In genomic region chr4:141735206-141735560, GRCm38 (mm10) we compare ENCODE assay signal across 8 mouse cellular contexts. TPM values are rescaled to one million over a fixed set of nuclear protein-coding genes. Genes with fewer than 3 reads are reported as not detected.
A peak's percentile ranks its signal among the peaks of the same experiment; 100 is the strongest.
DNase-seq lines count a peak whose midpoint lies in the region; ATAC-seq and TF ChIP-seq lines count a peak whose summit lies in the region.

No protein-coding gene starts in this region.

- no peaks in the 10 kb centered on the region for H3K27me3 ChIP-seq in heart, embryonic 14.5 days (ENCODE audit: control insufficient read depth, insufficient read depth, low read length)
- H3K27me3 ChIP-seq in forebrain, embryonic 16.5 days (replicated peaks; ENCODE audit: control insufficient read depth, insufficient read depth, low read length): no peaks in the 10 kb centered on the region; the same call in 1 of the 2 replicates
- H3K27me3 ChIP-seq in liver, postnatal 0 days (ENCODE audit: insufficient read depth, low read length): no peaks in the 10 kb centered on the region

- whole genome bisulfite sequencing in heart, embryonic 14.5 days: 24% methylated on average over 9 of the region's 9 CpGs
- 22% methylated on average over 9 of the region's 9 CpGs for WGBS in forebrain, embryonic 16.5 days
- WGBS in liver, postnatal 0 days (ENCODE audit: insufficient replicate concordance): 32% methylated on average over 9 of the region's 9 CpGs

- no peaks in the 10 kb centered on the region for H3K9me3 ChIP-seq in heart, embryonic 14.5 days (ENCODE audit: control insufficient read depth, low read length)
- no peaks in the 10 kb centered on the region for H3K9me3 ChIP-seq in ES-E14 (ENCODE audit: control insufficient read depth, insufficient read depth, low read depth, low read length)
- H3K9me3 ChIP-seq in forebrain, embryonic 16.5 days (ENCODE audit: control insufficient read depth, low read length): no peaks in the 10 kb centered on the region
- H3K9me3 ChIP-seq in liver, postnatal 0 days (ENCODE audit: low read length): no peaks in the 10 kb centered on the region

- TF ChIP-seq EP300 in liver, postnatal 0 days (IDR thresholded peaks at IDR 0.05; ENCODE audit: low read depth): no peak

- no peak overlapping the region for H3K9ac ChIP-seq in heart, embryonic 14.5 days (ENCODE audit: low read length)
- peak overlapping the region; percentile 34; the same call in 1 of the 2 replicates for H3K9ac ChIP-seq in ES-E14 (ENCODE audit: insufficient read depth, low read depth, low read length, poor library complexity, severe bottlenecking)
- peak overlapping the region; percentile 62 for H3K9ac ChIP-seq in forebrain, embryonic 16.5 days (replicated peaks; ENCODE audit: low read depth, low read length)
- H3K9ac ChIP-seq in liver, postnatal 0 days (replicated peaks): no peak overlapping the region

- DNase-seq in heart, adult 18-20 months: no peak
- no peak for DNase-seq in ES-E14 (ENCODE audit: low read depth, low spot score)
- DNase-seq in liver, postnatal 0 days: no peak
- DNase-seq in cerebellum, adult 8-10 months: no peak
- no peak for DNase-seq in thymus, adult 18-20 months

- no peak for TF ChIP-seq CTCF in liver, postnatal 0 days (IDR thresholded peaks at IDR 0.05; ENCODE audit: low read depth)

- H3K4me1 ChIP-seq in heart, embryonic 14.5 days (ENCODE audit: control insufficient read depth in 2 of 2, insufficient read depth in 2 of 2, low read length in 2 of 2): peaks cover 2 to 3% of the 10 kb centered on the region in 2 experiments; a peak in 2 of 4 replicates
- H3K4me1 ChIP-seq in ES-E14 (ENCODE audit: control insufficient read depth in 2 of 2, insufficient read depth in 2 of 2, low read length in 2 of 2, poor library complexity in 1 of 2): peaks cover 0 to 6% of the 10 kb centered on the region in 2 experiments; a peak in 1 of 4 replicates
- H3K4me1 ChIP-seq in forebrain, embryonic 16.5 days (replicated peaks; ENCODE audit: control insufficient read depth, insufficient read depth, low read length): peaks cover 9% of the 10 kb centered on the region
- H3K4me1 ChIP-seq in liver, postnatal 0 days (ENCODE audit: insufficient read depth): peaks cover 19% of the 10 kb centered on the region

- H3K36me3 ChIP-seq in heart, embryonic 14.5 days (ENCODE audit: control insufficient read depth, insufficient read depth, low read length): no peaks in the 10 kb centered on the region
- no peaks in the 10 kb centered on the region for H3K36me3 ChIP-seq in ES-E14 (ENCODE audit: control insufficient read depth, insufficient read depth, low read length, poor library complexity, severe bottlenecking)
- no peaks in the 10 kb centered on the region for H3K36me3 ChIP-seq in forebrain, embryonic 16.5 days (ENCODE audit: control insufficient read depth, insufficient read depth)
- H3K36me3 ChIP-seq in liver, postnatal 0 days (replicated peaks; ENCODE audit: insufficient read depth, low read length): no peaks in the 10 kb centered on the region

- ATAC-seq in heart, embryonic 14.5 days (ENCODE audit: insufficient number of reproducible peaks, insufficient read depth, low FRiP score, low read depth): no peak
- no peak for ATAC-seq in forebrain, embryonic 16.5 days
- ATAC-seq in liver, postnatal 0 days: no peak
- ATAC-seq in granulocyte monocyte progenitor cell, adult 5-6 weeks (replicated peaks; ENCODE audit: poor library complexity, severe bottlenecking): no peak

- H3K27ac ChIP-seq in heart, embryonic 14.5 days (replicated peaks in 1 of 2; ENCODE audit: control insufficient read depth in 1 of 2, insufficient read depth in 1 of 2, low read depth in 2 of 2, low read length in 2 of 2): no peak overlapping the region
- H3K27ac ChIP-seq in ES-E14 (ENCODE audit: insufficient read depth, low read depth, low read length, poor library complexity, severe bottlenecking): no peak overlapping the region
- H3K27ac ChIP-seq in forebrain, embryonic 16.5 days (ENCODE audit: low read length): peak overlapping the region; percentile 28
- H3K27ac ChIP-seq in liver, postnatal 0 days (ENCODE audit: low read depth): no peak overlapping the region

- H3K4me3 ChIP-seq in heart, embryonic 14.5 days (ENCODE audit: control insufficient read depth in 1 of 2, insufficient read depth in 1 of 2, low read depth in 1 of 2, low read length in 2 of 2): peak overlapping the region; percentile 1 to 35; a peak in 3 of 4 replicates
- H3K4me3 ChIP-seq in ES-E14 (ENCODE audit: insufficient read depth in 1 of 2, low read depth in 1 of 2, low read length in 2 of 2, poor library complexity in 1 of 2, severe bottlenecking in 1 of 2): peak overlapping the region; percentile 24 to 27; a peak in 2 of 4 replicates
- peak overlapping the region; percentile 53 for H3K4me3 ChIP-seq in forebrain, embryonic 16.5 days (replicated peaks; ENCODE audit: low read length)
- no peak overlapping the region for H3K4me3 ChIP-seq in liver, postnatal 0 days (ENCODE audit: low read depth, low read length)

- in situ Hi-C loops in ES-E14 (cut with MboI; ENCODE audit: low sequenced_read_pairs in 2 of 2, unreplicated experiment in 2 of 2): no loop called here

- peak overlapping the region; percentile 73 for H3K4me2 ChIP-seq in heart, embryonic 14.5 days (ENCODE audit: low read length)
- H3K4me2 ChIP-seq in forebrain, embryonic 16.5 days (ENCODE audit: low read length): peak overlapping the region; percentile 81
- H3K4me2 ChIP-seq in liver, postnatal 0 days (ENCODE audit: low read depth, low read length): peak overlapping the region; percentile 67

TF ChIP-seq in ES-E14, 5 proteins besides CTCF, POLR2A, EP300 and RAD21:
- TF ChIP-seq MAFK (IDR thresholded peaks at IDR 0.05; ENCODE audit: insufficient read depth, low read depth, low read length): no peak
- no peak for TF ChIP-seq ZC3H11A (IDR thresholded peaks at IDR 0.05; ENCODE audit: borderline replicate concordance, low read depth, low read length)
- no peak for TF ChIP-seq HCFC1 (IDR thresholded peaks at IDR 0.05; ENCODE audit: borderline replicate concordance, insufficient read depth, low read length)
- no peak for TF ChIP-seq ZNF384 (IDR thresholded peaks at IDR 0.05; ENCODE audit: low read depth, low read length)
- no peak for TF ChIP-seq CHD2 (IDR thresholded peaks at IDR 0.05; ENCODE audit: low read depth, low read length)

RNA-seq across cellular contexts. Expression of gene Agmat, which starts 11.3 kb away (rescaled TPM):
- polyA plus RNA-seq in heart, embryonic 14.5 days (2014; fragmentation: Nextera tagmentation; extraction: Ambion mirVana): 1.1 and 1.4 TPM in 2 replicates
- total RNA-seq in heart, adult 18-20 months (2021): under 1 TPM; 0.25 to 0.59 TPM
- 0.62 and 1.3 TPM in 2 replicates for total RNA-seq in ES-E14 (2012; rRNA removed)
- polyA plus RNA-seq in forebrain, embryonic 16.5 days (2015; fragmentation: Nextera tagmentation; extraction: Ambion mirVana): not detected in 2 replicates
- polyA plus RNA-seq in liver, postnatal 0 days (2015; fragmentation: Nextera tagmentation; extraction: Ambion mirVana): 101 and 105 TPM in 2 replicates
- not detected in 2 replicates for total RNA-seq in granulocyte monocyte progenitor cell, adult 5-6 weeks (2014; fragmentation: Nextera tagmentation)
- total RNA-seq in granulocyte monocyte progenitor cell, adult 5-6 weeks (2017): not detected in 2 replicates

RNA-seq across cellular contexts. Expression of gene Ddi2, which starts 12.0 kb away (rescaled TPM):
- 12.0 and 12.1 TPM in 2 replicates for polyA plus RNA-seq in heart, embryonic 14.5 days (2014; fragmentation: Nextera tagmentation; extraction: Ambion mirVana)
- 10 to 100 TPM; 31.6 to 33.2 TPM for total RNA-seq in heart, adult 18-20 months (2021)
- 42.0 and 48.5 TPM in 2 replicates for total RNA-seq in ES-E14 (2012; rRNA removed)
- 13.1 and 14.3 TPM in 2 replicates for polyA plus RNA-seq in forebrain, embryonic 16.5 days (2015; fragmentation: Nextera tagmentation; extraction: Ambion mirVana)
- 21.7 and 22.6 TPM in 2 replicates for polyA plus RNA-seq in liver, postnatal 0 days (2015; fragmentation: Nextera tagmentation; extraction: Ambion mirVana)
- 27.4 and 32.9 TPM in 2 replicates for total RNA-seq in granulocyte monocyte progenitor cell, adult 5-6 weeks (2014; fragmentation: Nextera tagmentation)
- total RNA-seq in granulocyte monocyte progenitor cell, adult 5-6 weeks (2017): 26.8 and 32.7 TPM in 2 replicates

RNA-seq across cellular contexts. Expression of gene Rsc1a1, which starts 49.8 kb away (rescaled TPM):
- polyA plus RNA-seq in heart, embryonic 14.5 days (2014; fragmentation: Nextera tagmentation; extraction: Ambion mirVana): 0.72 and 2.1 TPM in 2 replicates
- under 1 TPM in 1 of 2 experiments, not detected in 1; 0.92 TPM for total RNA-seq in heart, adult 18-20 months (2021)
- total RNA-seq in ES-E14 (2012; rRNA removed): 10.5 and 13.3 TPM in 2 replicates
- polyA plus RNA-seq in forebrain, embryonic 16.5 days (2015; fragmentation: Nextera tagmentation; extraction: Ambion mirVana): 0.99 and 1.4 TPM in 2 replicates
- polyA plus RNA-seq in liver, postnatal 0 days (2015; fragmentation: Nextera tagmentation; extraction: Ambion mirVana): not detected in 2 replicates
- total RNA-seq in granulocyte monocyte progenitor cell, adult 5-6 weeks (2014; fragmentation: Nextera tagmentation): 6.8 and 15.2 TPM in 2 replicates
- 9.5 and 11.3 TPM in 2 replicates for total RNA-seq in granulocyte monocyte progenitor cell, adult 5-6 weeks (2017)

RNA-seq across cellular contexts. Expression of gene Dnajc16, which starts 55.5 kb away (rescaled TPM):
- polyA plus RNA-seq in heart, embryonic 14.5 days (2014; fragmentation: Nextera tagmentation; extraction: Ambion mirVana): 3.6 and 4.4 TPM in 2 replicates
- total RNA-seq in heart, adult 18-20 months (2021): 10 to 100 TPM; 22.8 to 23.4 TPM
- total RNA-seq in ES-E14 (2012; rRNA removed): 12.1 and 19.3 TPM in 2 replicates
- polyA plus RNA-seq in forebrain, embryonic 16.5 days (2015; fragmentation: Nextera tagmentation; extraction: Ambion mirVana): 5.3 and 6.4 TPM in 2 replicates
- polyA plus RNA-seq in liver, postnatal 0 days (2015; fragmentation: Nextera tagmentation; extraction: Ambion mirVana): 2.7 TPM in 2 replicates
- 6.9 and 10.2 TPM in 2 replicates for total RNA-seq in granulocyte monocyte progenitor cell, adult 5-6 weeks (2014; fragmentation: Nextera tagmentation)
- 4.3 and 9.2 TPM in 2 replicates for total RNA-seq in granulocyte monocyte progenitor cell, adult 5-6 weeks (2017)

RNA-seq across cellular contexts. Expression of gene Casp9, which starts 58.2 kb away (rescaled TPM):
- polyA plus RNA-seq in heart, embryonic 14.5 days (2014; fragmentation: Nextera tagmentation; extraction: Ambion mirVana): 15.2 and 15.4 TPM in 2 replicates
- 1 to 10 TPM; 6.6 to 8.1 TPM for total RNA-seq in heart, adult 18-20 months (2021)
- total RNA-seq in ES-E14 (2012; rRNA removed): 5.5 and 6.1 TPM in 2 replicates
- polyA plus RNA-seq in forebrain, embryonic 16.5 days (2015; fragmentation: Nextera tagmentation; extraction: Ambion mirVana): 15.8 and 16.6 TPM in 2 replicates
- 6.3 and 7.4 TPM in 2 replicates for polyA plus RNA-seq in liver, postnatal 0 days (2015; fragmentation: Nextera tagmentation; extraction: Ambion mirVana)
- total RNA-seq in granulocyte monocyte progenitor cell, adult 5-6 weeks (2014; fragmentation: Nextera tagmentation): 11.5 and 12.8 TPM in 2 replicates
- total RNA-seq in granulocyte monocyte progenitor cell, adult 5-6 weeks (2017): 8.7 and 11.1 TPM in 2 replicates

Comparison
In these comparisons a context has a peak if more than half of its experiments do, and no peak if none do; other contexts are left out.
1. H3K9ac ChIP-seq: peak in ES-E14 (single experiment) and forebrain, embryonic 16.5 days (single experiment); none in heart, embryonic 14.5 days (single experiment) and liver, postnatal 0 days (single experiment).
2. Peak in every context shown above with its lines, with median percentiles within 50 percentile points of each other: H3K4me2 ChIP-seq.